Mouse (Mus musculus) regulatory T cell (primary cell): Measurements from ENCODE around the gene Olfr1312.
"Not testable (repeated sequence)": the region's sequence is repeated elsewhere in the genome, so short reads cannot be mapped to it uniquely, and the experiment has no call there.

ENCODE experiments used
- in situ Hi-C: fragments of 300-600 bp; cut with MboI, MseI; formaldehyde crosslinking; loops from one replicate; pipeline ENCODE4 v1.15.1; 2025; ENCODE audit warnings: high pct_unique_total_duplicates

Olfr1312 gene

GRCm38 (mm10) chr2:112050138-112050537, at the start of gene Olfr1312:
Olfr1312 (minus strand) TSS chr2:112050238.
- in situ Hi-C loops = no loop called here

DNA sequence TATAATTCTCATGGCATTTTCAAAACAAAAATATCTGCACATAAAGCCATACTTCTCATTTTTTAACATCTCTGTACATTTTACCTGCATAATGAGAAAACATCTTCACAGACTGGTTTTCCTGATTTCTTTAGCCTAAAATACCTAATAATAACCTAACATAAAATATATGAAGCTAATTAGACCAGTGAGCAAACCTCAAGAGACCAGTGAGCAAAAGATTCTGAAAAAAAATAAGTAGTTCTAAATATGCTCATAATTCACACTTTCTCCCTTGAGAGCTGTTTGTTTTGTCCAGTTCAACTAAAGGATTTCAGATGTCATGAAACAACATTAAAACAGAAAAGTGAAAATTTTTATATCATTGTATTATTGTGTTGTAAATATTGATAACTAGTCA, 46.6 kb upstream of the Olfr1312 start, which contains the start of gene Olfr1314:
Olfr1314 (minus strand) TSS at position 101 of the 400 bp plus-strand sequence.
- in situ Hi-C loops = no loop called here

GRCm38 (mm10) chr2:112077743-112078142, 27.7 kb upstream of the Olfr1312 start, which contains the start of gene Olfr1313:
Olfr1313 (minus strand) TSS chr2:112077843.
- in situ Hi-C loops = no loop called here

- in situ Hi-C loops = not testable (repeated sequence)
These were observed 23.1 kb downstream of the Olfr1312 start for GRCm38 (mm10) chr2:112026971-112027370.

DNA sequence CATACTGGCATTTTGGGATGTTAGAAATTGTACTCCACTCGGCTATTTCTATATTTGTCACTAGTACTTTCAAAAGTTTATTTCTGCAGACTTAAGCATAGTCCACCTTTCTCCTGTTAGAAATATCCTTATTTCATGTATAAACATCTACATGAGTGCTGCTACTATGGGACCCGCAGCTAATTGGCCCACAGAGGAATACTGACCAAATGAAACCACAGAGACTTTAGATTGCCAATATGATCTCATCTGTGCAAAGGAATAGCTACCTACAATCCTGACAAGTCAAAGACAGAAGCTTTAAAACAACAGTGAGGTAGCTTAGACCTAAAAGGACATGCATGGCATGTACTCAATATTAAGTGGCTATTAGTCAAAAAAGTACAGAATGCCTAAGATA, 25.7 kb downstream of the Olfr1312 start, which contains the start of gene Olfr1311:
Olfr1311 (minus strand) TSS at position 101 of the 400 bp plus-strand sequence.
- in situ Hi-C loops = no loop called here

- in situ Hi-C loops = no loop called here
These were observed 35.1 kb downstream of the Olfr1312 start for GRCm38 (mm10) chr2:112014900-112015299.

DNA sequence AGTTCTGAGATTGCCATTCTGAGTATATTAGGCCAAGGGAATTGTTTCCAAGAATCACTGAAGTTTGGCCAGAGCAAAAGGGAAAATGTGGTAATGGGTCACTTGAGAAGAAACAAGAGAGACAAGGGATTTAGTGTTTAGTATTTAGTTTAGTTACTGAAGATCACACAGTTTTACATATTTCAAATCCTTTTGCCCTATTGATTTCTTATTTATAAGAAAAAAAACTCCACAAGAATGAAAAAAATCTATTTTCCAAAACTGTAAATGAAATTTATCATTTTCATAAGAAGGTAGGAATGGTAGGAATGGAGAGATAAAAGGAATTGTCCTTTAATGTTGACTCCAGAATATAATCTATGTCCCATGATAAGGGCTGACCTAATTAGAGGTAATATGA, 37.4 kb downstream of the Olfr1312 start, which contains the start of gene Olfr1310:
Olfr1310 (minus strand) TSS at position 101 of the 400 bp plus-strand sequence.
- in situ Hi-C loops = no loop called here

- in situ Hi-C loops = no loop called here
These were observed 59.9 kb downstream of the Olfr1312 start, which contains the start of gene Olfr1309 for GRCm38 (mm10) chr2:111990181-111990580. Olfr1309 (minus strand) TSS chr2:111990281.
